Mouse (Mus musculus): ENCODE data around the gene Psen1.

The Psen1 gene

DNA sequence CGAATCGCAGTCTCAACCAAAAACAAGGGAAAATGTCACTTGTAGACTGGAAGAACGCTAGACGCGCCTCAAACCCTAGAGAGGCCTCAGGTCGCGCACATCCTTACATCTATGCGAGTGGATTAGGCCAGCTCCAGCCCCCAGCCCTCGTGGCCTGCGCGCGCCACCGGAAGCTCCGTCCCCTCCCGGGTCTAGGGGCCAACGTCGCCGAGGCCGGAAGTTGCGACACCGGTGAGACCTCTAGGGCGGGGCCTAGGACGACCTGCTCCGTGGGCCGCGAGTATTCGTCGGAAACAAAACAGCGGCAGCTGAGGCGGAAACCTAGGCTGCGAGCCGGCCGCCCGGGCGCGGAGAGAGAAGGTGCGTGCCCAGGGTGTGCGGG, at the start of gene Psen1:
Gene Psen1, plus strand, starts transcription at position 219 of the 382 bp plus-strand sequence.
- DNase-seq (ENCODE audit: low read depth, low spot score), result peak; percentile 86

DNA sequence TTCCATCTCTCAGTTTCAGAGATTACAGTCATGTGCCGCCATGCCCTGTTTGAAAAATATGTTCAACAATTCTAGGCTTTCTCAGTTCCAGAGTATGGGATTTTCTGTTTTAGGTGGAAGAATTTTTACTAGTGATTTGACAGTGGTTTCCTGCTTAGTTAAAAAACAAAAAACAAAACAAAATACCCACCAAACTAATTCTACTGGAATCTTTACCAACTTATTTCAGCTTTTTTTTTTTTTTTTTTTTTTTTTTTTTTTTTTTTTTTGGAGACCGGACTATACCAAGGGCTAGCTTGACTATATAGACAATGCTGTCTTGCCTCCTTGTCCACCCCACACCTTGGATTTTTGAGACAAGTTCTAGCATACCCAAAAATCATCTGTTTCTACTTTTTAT, 46.7 kb upstream of the Psen1 start:
- no peak for DNase-seq (ENCODE audit: low read depth, low spot score)

DNA sequence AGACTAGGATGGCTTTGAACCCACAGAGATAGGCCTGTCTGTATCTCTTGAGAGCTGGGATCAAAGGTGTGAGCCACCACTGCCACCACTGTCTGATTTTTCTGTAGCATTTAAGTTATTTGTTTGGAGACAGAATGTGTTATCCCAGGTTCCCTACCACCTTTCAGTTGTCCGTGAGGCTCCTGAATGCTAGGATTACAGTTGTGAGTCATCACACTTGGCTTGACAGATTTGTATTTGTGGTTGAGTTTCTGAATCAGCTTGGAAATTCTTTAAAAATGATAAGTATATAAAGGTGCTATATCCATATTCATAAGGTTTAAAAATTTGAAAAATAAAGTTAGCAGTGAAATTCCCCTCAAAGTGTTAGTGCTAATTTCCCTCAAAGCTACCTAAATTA, 44.8 kb upstream of the Psen1 start:
- no peak for DNase-seq (ENCODE audit: low read depth, low spot score)

GRCm38 (mm10) chr12:83650346-83650745, 37.6 kb upstream of the Psen1 start:
- no peak for DNase-seq (ENCODE audit: low read depth, low spot score)

GRCm38 (mm10) chr12:83651414-83651813, 36.5 kb upstream of the Psen1 start:
- no peak for DNase-seq (ENCODE audit: low read depth, low spot score)

- DNase-seq (ENCODE audit: low read depth, low spot score), result no peak
These were observed 2.5 kb upstream of the Psen1 start for GRCm38 (mm10) chr12:83685466-83685865.

DNA sequence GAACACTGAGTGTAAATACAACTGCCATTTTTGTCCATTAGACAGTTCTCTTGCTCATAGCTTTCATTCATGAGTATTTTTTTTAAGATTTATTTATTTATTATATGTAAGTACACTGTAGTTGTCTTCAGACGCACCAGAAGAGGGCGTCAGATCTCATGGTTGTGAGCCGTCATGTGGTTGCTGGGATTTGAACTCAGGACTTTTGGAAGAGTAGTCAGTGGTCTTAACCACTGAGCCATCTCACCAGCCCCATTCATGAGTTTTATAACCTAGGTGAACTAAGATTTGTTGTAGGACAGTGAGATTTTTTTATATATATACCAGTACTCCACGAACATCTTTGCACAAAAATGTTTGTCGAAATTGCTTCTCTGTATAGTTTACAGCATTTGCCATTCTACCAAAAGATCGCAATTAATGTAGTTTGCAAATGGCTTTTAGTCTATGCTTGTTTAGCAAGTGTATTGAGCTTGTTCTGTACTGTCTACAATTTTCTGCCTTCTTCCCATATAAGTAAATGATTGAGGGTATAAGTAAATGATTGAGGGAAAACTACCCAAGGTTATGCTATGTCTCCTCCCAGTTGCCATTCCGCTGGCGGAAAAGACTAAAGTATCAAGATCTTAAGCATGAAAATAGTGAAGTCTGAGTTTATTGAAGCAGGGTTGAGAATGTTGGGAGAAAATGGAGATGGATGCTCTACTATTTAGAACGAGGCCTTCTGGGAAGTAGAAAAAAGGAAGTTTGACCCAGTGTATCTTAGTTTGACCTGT, 1.2 kb upstream of the Psen1 start:
- no peak for DNase-seq (ENCODE audit: low read depth, low spot score)

DNA sequence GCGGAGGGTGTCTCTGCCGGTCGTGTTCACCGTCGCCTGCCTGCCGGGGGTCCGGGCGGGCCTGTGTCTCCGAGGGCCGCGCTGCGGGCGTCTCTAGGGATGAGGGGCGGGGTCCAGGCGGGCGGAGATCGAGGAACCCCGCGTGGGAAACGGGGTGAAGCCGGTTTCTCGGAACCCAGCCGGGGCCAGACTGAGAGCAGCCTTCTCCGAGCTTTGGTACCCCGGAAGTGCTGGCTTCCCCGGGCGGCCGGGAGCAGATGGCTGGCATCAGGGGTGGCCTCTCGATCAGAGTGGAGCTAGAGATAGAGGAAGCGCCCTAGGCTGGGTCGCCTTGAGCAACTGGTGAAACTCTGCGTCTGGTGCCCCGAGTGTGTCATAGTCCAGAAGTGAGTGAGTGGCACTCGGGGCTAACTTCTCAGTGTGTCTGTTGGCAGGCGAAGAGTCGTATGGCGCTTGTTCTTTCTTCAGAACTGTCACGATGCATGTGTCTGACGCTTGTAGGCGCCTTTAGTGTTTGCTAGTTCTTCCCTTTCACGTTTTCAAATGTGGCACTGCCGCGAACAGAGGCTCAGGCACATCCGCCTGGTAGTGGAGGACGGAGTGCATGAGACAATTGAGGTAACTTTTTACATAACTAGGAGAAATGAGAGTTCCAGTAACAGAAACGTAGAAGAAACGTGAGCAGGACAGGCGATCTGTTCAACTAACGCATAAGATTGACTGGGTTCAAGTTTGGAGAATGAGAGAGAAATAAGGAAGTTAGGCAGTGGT, 549 bp downstream of the Psen1 start:
- peak; percentile 51 for DNase-seq (ENCODE audit: low read depth, low spot score)

- no peak for DNase-seq (ENCODE audit: low read depth, low spot score)
These were observed 1.1 kb downstream of the Psen1 start for GRCm38 (mm10) chr12:83689087-83689432.

GRCm38 (mm10) chr12:83694011-83694410, 6.1 kb downstream of the Psen1 start:
- no peak for DNase-seq (ENCODE audit: low read depth, low spot score)

GRCm38 (mm10) chr12:83694669-83695068, 6.7 kb downstream of the Psen1 start:
- DNase-seq (ENCODE audit: low read depth, low spot score), result no peak

DNA sequence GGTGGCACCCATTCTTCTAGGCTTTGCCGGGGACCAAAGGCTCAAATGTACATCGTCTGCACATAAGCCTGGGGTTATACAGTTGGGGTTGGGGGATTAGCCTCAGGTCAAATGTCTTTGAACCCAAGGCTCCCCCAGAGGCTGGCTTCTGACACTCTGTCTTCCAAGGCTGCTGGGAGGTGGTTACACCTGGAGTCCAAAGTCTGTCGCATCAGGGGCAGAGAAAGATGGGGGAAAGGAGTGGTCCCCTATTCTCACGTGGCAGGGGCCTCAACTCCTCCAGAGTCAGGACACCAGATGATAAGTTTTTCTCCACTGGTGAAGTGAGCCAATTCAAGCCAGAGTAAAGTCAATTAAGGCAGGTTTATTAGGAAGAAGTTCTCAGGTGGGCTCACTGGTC, 10.7 kb downstream of the Psen1 start:
- DNase-seq (ENCODE audit: low read depth, low spot score), result no peak

DNA sequence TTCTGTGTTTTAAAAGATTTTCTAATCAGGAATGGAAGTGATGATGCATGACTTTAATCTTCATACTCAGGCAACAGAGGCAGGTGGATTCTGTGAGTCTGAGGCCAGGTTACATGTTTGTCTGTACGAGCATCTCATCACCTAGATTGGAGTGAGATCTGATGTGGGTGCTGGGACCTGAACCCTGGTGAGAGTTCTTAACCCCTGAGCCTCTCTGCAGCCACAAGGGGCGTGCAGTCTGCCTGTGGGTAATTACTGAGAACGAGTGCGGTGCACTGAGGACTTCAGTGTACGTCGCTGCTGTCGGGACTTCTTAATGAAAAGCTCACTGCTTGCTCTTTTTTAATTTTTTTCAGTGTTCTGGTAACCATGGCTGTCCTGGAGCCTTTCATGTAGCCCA, 13.7 kb downstream of the Psen1 start:
- DNase-seq (ENCODE audit: low read depth, low spot score), result no peak

GRCm38 (mm10) chr12:83702796-83703195, 14.8 kb downstream of the Psen1 start:
- no peak for DNase-seq (ENCODE audit: low read depth, low spot score)

GRCm38 (mm10) chr12:83706951-83707350, 19.0 kb downstream of the Psen1 start:
- DNase-seq (ENCODE audit: low read depth, low spot score), result no peak

GRCm38 (mm10) chr12:83708160-83709092, 20.5 kb downstream of the Psen1 start:
- no peak for DNase-seq (ENCODE audit: low read depth, low spot score)

DNA sequence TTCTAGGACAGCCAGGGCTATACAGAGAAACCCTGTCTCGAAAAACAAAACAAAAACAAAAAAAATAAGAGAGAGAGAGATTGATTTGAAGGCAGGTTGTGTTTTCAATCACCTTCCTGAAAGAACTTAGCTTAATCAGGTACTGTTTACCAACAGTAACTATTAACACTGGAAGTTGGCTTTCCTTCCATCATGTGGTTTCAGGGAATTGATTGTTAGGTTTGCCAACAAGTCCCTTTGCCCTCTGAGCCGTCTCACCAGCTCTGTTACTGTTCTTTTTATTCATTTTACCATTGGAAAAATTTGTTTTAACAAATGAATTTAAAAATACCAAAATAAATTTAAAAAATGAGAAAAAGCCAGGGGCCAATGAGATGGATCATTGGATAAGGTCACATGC, 22.0 kb downstream of the Psen1 start:
- DNase-seq (ENCODE audit: low read depth, low spot score), result no peak

GRCm38 (mm10) chr12:83713749-83714148, 25.8 kb downstream of the Psen1 start:
- peak; percentile 58 for DNase-seq (ENCODE audit: low read depth, low spot score)

GRCm38 (mm10) chr12:83716416-83717184, 28.6 kb downstream of the Psen1 start:
- peak; percentile 59 for DNase-seq (ENCODE audit: low read depth, low spot score)

DNA sequence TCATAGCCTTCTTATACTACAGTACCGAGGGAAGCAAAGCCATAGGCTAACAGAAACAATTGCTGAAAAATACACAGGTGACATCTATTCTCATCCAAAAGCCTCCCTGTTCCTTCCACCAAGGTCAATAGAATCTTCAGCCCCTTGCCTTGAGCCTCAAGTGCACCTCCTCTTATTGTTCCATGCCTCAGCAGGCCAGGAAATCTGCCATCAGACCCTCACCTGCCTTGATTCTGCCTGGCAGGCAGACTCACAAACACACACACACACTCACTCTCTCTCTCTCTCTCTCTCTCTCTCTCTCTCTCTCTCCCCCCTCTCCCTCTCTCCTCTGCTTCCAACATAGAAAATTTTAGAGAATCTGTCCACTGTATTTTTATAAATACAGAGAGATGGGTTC, 31.5 kb downstream of the Psen1 start:
- DNase-seq (ENCODE audit: low read depth, low spot score), result no peak

GRCm38 (mm10) chr12:83721281-83721680, 33.3 kb downstream of the Psen1 start:
- no peak for DNase-seq (ENCODE audit: low read depth, low spot score)
